ENCODE assay signal across 8 mouse cellular contexts in the genomic region with DNA sequence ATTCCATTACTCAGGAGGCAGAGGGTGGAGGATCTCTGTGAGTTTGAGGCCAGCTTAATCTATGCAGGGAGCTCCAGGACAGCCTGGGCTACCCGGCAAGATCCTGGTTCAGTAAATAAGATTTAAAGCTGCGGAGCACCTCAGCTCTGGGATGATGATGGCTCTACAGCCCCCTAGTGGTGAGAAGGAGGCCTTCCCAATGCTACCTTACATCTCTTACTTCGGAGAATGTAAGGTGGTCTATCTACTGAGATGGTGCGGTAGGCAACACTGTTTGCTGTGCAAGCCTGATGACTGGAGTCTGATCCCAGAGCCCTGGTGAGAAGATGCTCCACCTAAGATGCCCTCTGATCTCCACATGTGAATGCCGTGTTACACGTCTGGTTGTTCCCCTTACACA. TPM values are rescaled to one million over a fixed set of nuclear protein-coding genes. Genes with fewer than 3 reads are reported as not detected.
DNase-seq lines count a peak whose midpoint lies in the region; ATAC-seq and TF ChIP-seq lines count a peak whose summit lies in the region.
"Had no signal": no experiment of that assay in that cellular context is flagged by ENCODE, and none has a peak within 500 bp of the region (broad histone marks: within the 10 kb centered on the region; RNA-seq: fewer than 3 reads in every experiment).

No protein-coding gene starts in this region.

- peak; percentile 81 for DNase-seq in midbrain, embryonic 11.5 days (ENCODE audit: low spot score, missing footprints)
- peak; percentile 47 for DNase-seq in limb, embryonic 14.5 days (ENCODE audit: low spot score)
- peak; percentile 78 for DNase-seq in retina, embryonic 14.5 days (ENCODE audit: low spot score)
- no peak for DNase-seq in heart, adult 9 months (ENCODE audit: low spot score in 2 of 2)

- 56% methylated on average over 6 of the region's 6 CpGs for WGBS in midbrain, embryonic 11.5 days
- WGBS in midbrain, embryonic 15.5 days, result 50% methylated on average over 6 of the region's 6 CpGs
- WGBS in bone marrow, adult 2 months, result 56% methylated on average over 6 of the region's 6 CpGs
- WGBS in limb, embryonic 14.5 days, result 50% methylated on average over 6 of the region's 6 CpGs

- H3K36me3 ChIP-seq in midbrain, embryonic 11.5 days (ENCODE audit: control insufficient read depth, insufficient read depth, low read length), result no peaks in the 10 kb centered on the region
- H3K36me3 ChIP-seq in midbrain, embryonic 15.5 days (replicated peaks), result no peaks in the 10 kb centered on the region
- 0 out of 2 replicates have a peak, but pooled peaks cover 9% of the 10 kb centered on the region for H3K36me3 ChIP-seq in limb, embryonic 14.5 days (ENCODE audit: control insufficient read depth, insufficient read depth, low read length)

- peak; percentile 54 for TF ChIP-seq CTCF in bone marrow, adult 2 months (IDR thresholded peaks at IDR 0.05; ENCODE audit: control insufficient read depth, insufficient read depth, low read length)

- no peaks in the 10 kb centered on the region for H3K27me3 ChIP-seq in midbrain, embryonic 11.5 days (ENCODE audit: control insufficient read depth, insufficient read depth, low read length)
- H3K27me3 ChIP-seq in midbrain, embryonic 15.5 days (replicated peaks), result no peaks in the 10 kb centered on the region
- H3K27me3 ChIP-seq in limb, embryonic 14.5 days (ENCODE audit: control insufficient read depth, insufficient read depth, low read length), result no peaks in the 10 kb centered on the region

- H3K4me1 ChIP-seq in midbrain, embryonic 11.5 days (ENCODE audit: control insufficient read depth, insufficient read depth, low read length), result no peaks in the 10 kb centered on the region
- H3K4me1 ChIP-seq in midbrain, embryonic 15.5 days, result no peaks in the 10 kb centered on the region
- H3K4me1 ChIP-seq in bone marrow, adult 2 months (ENCODE audit: control insufficient read depth, insufficient read depth, low read length), result no peaks in the 10 kb centered on the region
- no peaks in the 10 kb centered on the region for H3K4me1 ChIP-seq in limb, embryonic 14.5 days (ENCODE audit: control insufficient read depth, insufficient read depth, low read length)

- no peaks in the 10 kb centered on the region for H3K9me3 ChIP-seq in midbrain, embryonic 11.5 days (ENCODE audit: control insufficient read depth, low read length)
- no peaks in the 10 kb centered on the region for H3K9me3 ChIP-seq in midbrain, embryonic 15.5 days
- H3K9me3 ChIP-seq in limb, embryonic 14.5 days (ENCODE audit: control insufficient read depth, low read length), result no peaks in the 10 kb centered on the region

- no peak overlapping the region for H3K27ac ChIP-seq in midbrain, embryonic 11.5 days (ENCODE audit: low read depth, low read length)
- H3K27ac ChIP-seq in midbrain, embryonic 15.5 days, result no peak overlapping the region
- no peak overlapping the region for H3K27ac ChIP-seq in bone marrow, adult 2 months (ENCODE audit: control insufficient read depth, insufficient read depth, low read depth, low read length, poor library complexity)
- no peak overlapping the region for H3K27ac ChIP-seq in limb, embryonic 14.5 days (replicated peaks; ENCODE audit: low read depth, low read length)

- H3K9ac ChIP-seq in midbrain, embryonic 11.5 days (ENCODE audit: low read length), result no peak overlapping the region
- no peak overlapping the region for H3K9ac ChIP-seq in midbrain, embryonic 15.5 days
- no peak overlapping the region; the same call in 1 of the 2 replicates for H3K9ac ChIP-seq in limb, embryonic 14.5 days (ENCODE audit: low read depth, low read length, severe bottlenecking)

- peak; percentile 48; the same call in 1 of the 2 replicates for ATAC-seq in midbrain, embryonic 11.5 days (ENCODE audit: low FRiP score)
- no peak for ATAC-seq in midbrain, embryonic 15.5 days (replicated peaks)
- ATAC-seq in erythroblast, adult 5-6 weeks (replicated peaks; ENCODE audit: low FRiP score, poor library complexity, severe bottlenecking), result peak; percentile 64; the same call in 1 of the 2 replicates
- ATAC-seq in limb, embryonic 14.5 days (ENCODE audit: low FRiP score, low read depth), result no peak

- no peak overlapping the region for H3K4me3 ChIP-seq in midbrain, embryonic 11.5 days (ENCODE audit: low read depth, low read length)
- no peak overlapping the region for H3K4me3 ChIP-seq in midbrain, embryonic 15.5 days
- H3K4me3 ChIP-seq in bone marrow, adult 2 months (replicated peaks; ENCODE audit: control insufficient read depth, low read depth, low read length), result no peak overlapping the region
- no peak overlapping the region for H3K4me3 ChIP-seq in limb, embryonic 14.5 days (replicated peaks; ENCODE audit: low read length)

- no peak for TF ChIP-seq POLR2A in bone marrow, adult 2 months (IDR thresholded peaks at IDR 0.05; ENCODE audit: borderline replicate concordance, control insufficient read depth, low read depth, low read length)
- TF ChIP-seq POLR2A in limb, embryonic 14.5 days (IDR thresholded peaks at IDR 0.05; ENCODE audit: borderline replicate concordance, extremely low read depth, insufficient read depth, insufficient read length), result no peak

- no peak overlapping the region for H3K4me2 ChIP-seq in midbrain, embryonic 11.5 days
- no peak overlapping the region for H3K4me2 ChIP-seq in midbrain, embryonic 15.5 days
- no peak overlapping the region for H3K4me2 ChIP-seq in limb, embryonic 14.5 days (replicated peaks; ENCODE audit: low read depth, low read length, severe bottlenecking)

RNA-seq across cellular contexts. Expression of gene Per3, which starts 17.5 kb away (rescaled TPM):
- 3.9 and 5.2 TPM in 2 replicates for polyA plus RNA-seq in midbrain, embryonic 11.5 days (2014; fragmentation: Nextera tagmentation; extraction: Ambion mirVana)
- polyA plus RNA-seq in midbrain, embryonic 15.5 days (2015; fragmentation: Nextera tagmentation; extraction: Ambion mirVana), result 3.7 and 3.8 TPM in 2 replicates
- polyA plus RNA-seq in bone marrow, adult 2 months (2011; ENCODE audit: insufficient read depth, insufficient read length, low replicate concordance, missing spikeins), result 5.8 and 6.7 TPM in 2 replicates
- total RNA-seq in erythroblast, adult 5-6 weeks (2015; ENCODE audit: low replicate concordance), result 0.38 and 1.7 TPM in 2 replicates
- 1.7 and 2.4 TPM in 2 replicates for total RNA-seq in erythroblast, adult 5-6 weeks (2017; ENCODE audit: low replicate concordance)
- polyA plus RNA-seq in limb, embryonic 14.5 days (2012; rRNA removed), result 7.8 and 10.4 TPM in 2 replicates
- polyA plus RNA-seq in limb, embryonic 14.5 days (2014; fragmentation: Nextera tagmentation; extraction: Ambion mirVana), result 6.1 and 6.9 TPM in 2 replicates

RNA-seq across cellular contexts. Expression of gene Uts2, which starts 30.1 kb away (rescaled TPM):
- not detected in 2 replicates for polyA plus RNA-seq in midbrain, embryonic 11.5 days (2014; fragmentation: Nextera tagmentation; extraction: Ambion mirVana)
- polyA plus RNA-seq in midbrain, embryonic 15.5 days (2015; fragmentation: Nextera tagmentation; extraction: Ambion mirVana), result not detected in 2 replicates
- not detected in 2 replicates for polyA plus RNA-seq in bone marrow, adult 2 months (2011; ENCODE audit: insufficient read depth, insufficient read length, low replicate concordance, missing spikeins)
- total RNA-seq in erythroblast, adult 5-6 weeks (2015; ENCODE audit: low replicate concordance), result not detected in 2 replicates
- total RNA-seq in erythroblast, adult 5-6 weeks (2017; ENCODE audit: low replicate concordance), result not detected in 2 replicates
- not detected in 2 replicates for polyA plus RNA-seq in limb, embryonic 14.5 days (2012; rRNA removed)
- polyA plus RNA-seq in limb, embryonic 14.5 days (2014; fragmentation: Nextera tagmentation; extraction: Ambion mirVana), result not detected in 2 replicates
- polyA plus RNA-seq: frontal cortex, adult 2 months had no signal

RNA-seq across cellular contexts. Expression of gene Vamp3, which starts 30.8 kb away (rescaled TPM):
- 80.3 and 87.9 TPM in 2 replicates for polyA plus RNA-seq in midbrain, embryonic 11.5 days (2014; fragmentation: Nextera tagmentation; extraction: Ambion mirVana)
- 48.5 and 52.4 TPM in 2 replicates for polyA plus RNA-seq in midbrain, embryonic 15.5 days (2015; fragmentation: Nextera tagmentation; extraction: Ambion mirVana)
- 27.1 and 45.0 TPM in 2 replicates for polyA plus RNA-seq in bone marrow, adult 2 months (2011; ENCODE audit: insufficient read depth, insufficient read length, low replicate concordance, missing spikeins)
- 26.3 and 39.3 TPM in 2 replicates for total RNA-seq in erythroblast, adult 5-6 weeks (2015; ENCODE audit: low replicate concordance)
- total RNA-seq in erythroblast, adult 5-6 weeks (2017; ENCODE audit: low replicate concordance), result 23.0 and 30.1 TPM in 2 replicates
- 93.0 and 94.8 TPM in 2 replicates for polyA plus RNA-seq in limb, embryonic 14.5 days (2012; rRNA removed)
- polyA plus RNA-seq in limb, embryonic 14.5 days (2014; fragmentation: Nextera tagmentation; extraction: Ambion mirVana), result 50.7 and 55.1 TPM in 2 replicates

Comparison
In these comparisons a context has a peak if more than half of its experiments do, and no peak if none do; other contexts are left out.
1. ATAC-seq: peak in midbrain, embryonic 11.5 days (single experiment) and erythroblast, adult 5-6 weeks (single experiment); none in midbrain, embryonic 15.5 days (single experiment) and limb, embryonic 14.5 days (single experiment).
2. DNase-seq: peak in midbrain, embryonic 11.5 days (single experiment), limb, embryonic 14.5 days (single experiment) and retina, embryonic 14.5 days (single experiment); none in heart, adult 9 months (0 of 2).